Mouse (Mus musculus) small intestine, adult 2 months (tissue): ENCODE data around the gene Gpr153. TPM values are rescaled to one million over a fixed set of nuclear protein-coding genes. Genes with fewer than 3 reads are reported as not detected.

ENCODE experiments used
- H3K27ac ChIP-seq: fragments of 200-500 bp; 2 replicates; pipeline ENCODE4 v1.5.1; 2012; ENCODE audit warnings: low read depth, low read length, control low read depth, inconsistent platforms; ENCODE audit not compliant: insufficient read depth
- H3K27me3 ChIP-seq: fragments of 200-500 bp; 2 replicates; pipeline ENCODE4 v1.6.1; 2012; ENCODE audit warnings: mild to moderate bottlenecking, moderate library complexity, low read length, inconsistent platforms; ENCODE audit not compliant: control insufficient read depth, insufficient read depth
- H3K36me3 ChIP-seq: fragments of 200-500 bp; 2 replicates; pipeline ENCODE4 v1.6.1; 2012; ENCODE audit warnings: mild to moderate bottlenecking, low read length, control low read depth, inconsistent platforms; ENCODE audit not compliant: control insufficient read depth, insufficient read depth
- H3K4me1 ChIP-seq: fragments of 200-500 bp; 2 replicates; pipeline ENCODE4 v1.6.1; 2012; ENCODE audit warnings: low read length, inconsistent platforms, mixed read lengths; ENCODE audit not compliant: control insufficient read depth, insufficient read depth, insufficient read length
- H3K4me3 ChIP-seq: fragments of 200-500 bp; 2 replicates; pipeline ENCODE4 v1.5.1; 2012; ENCODE audit warnings: low read depth, mild to moderate bottlenecking, control low read depth, inconsistent platforms, low read length, moderate library complexity
- CTCF ChIP-seq: fragments of 200-500 bp; IDR thresholded peaks from 2 replicates; pipeline ENCODE4 v1.5.1; 2012; ENCODE audit warnings: low read depth, mild to moderate bottlenecking, control low read depth, inconsistent platforms, low read length, moderate library complexity, mixed read lengths; ENCODE audit not compliant: insufficient replicate concordance, insufficient read length; ENCODE audit errors: extremely low read depth
- POLR2A ChIP-seq: fragments of 200-500 bp; IDR thresholded peaks from 2 replicates; pipeline ENCODE4 v1.6.1; 2012; ENCODE audit warnings: low read depth, mild to moderate bottlenecking, control low read depth, inconsistent platforms, low read length, moderate library complexity
- WGBS: fragments of 180-500 bp; shearing (Covaris S2); methylation state at CpG from one replicate; pipeline ENCODE4 v1.1.7; 2018; 5-methylcytosine and 5-hydroxymethylcytosine counted together
- polyA plus RNA-seq: library from polyadenylated mRNA; depleted of rRNA; stranded (reverse); fragments of >200 nt; gene quantifications from 2 replicates; pipeline ENCODE4 v1.2.3, GENCODE M21; 2012

Gene Gpr153
- polyA plus RNA-seq, 1 experiment, result 9.4 TPM

DNA sequence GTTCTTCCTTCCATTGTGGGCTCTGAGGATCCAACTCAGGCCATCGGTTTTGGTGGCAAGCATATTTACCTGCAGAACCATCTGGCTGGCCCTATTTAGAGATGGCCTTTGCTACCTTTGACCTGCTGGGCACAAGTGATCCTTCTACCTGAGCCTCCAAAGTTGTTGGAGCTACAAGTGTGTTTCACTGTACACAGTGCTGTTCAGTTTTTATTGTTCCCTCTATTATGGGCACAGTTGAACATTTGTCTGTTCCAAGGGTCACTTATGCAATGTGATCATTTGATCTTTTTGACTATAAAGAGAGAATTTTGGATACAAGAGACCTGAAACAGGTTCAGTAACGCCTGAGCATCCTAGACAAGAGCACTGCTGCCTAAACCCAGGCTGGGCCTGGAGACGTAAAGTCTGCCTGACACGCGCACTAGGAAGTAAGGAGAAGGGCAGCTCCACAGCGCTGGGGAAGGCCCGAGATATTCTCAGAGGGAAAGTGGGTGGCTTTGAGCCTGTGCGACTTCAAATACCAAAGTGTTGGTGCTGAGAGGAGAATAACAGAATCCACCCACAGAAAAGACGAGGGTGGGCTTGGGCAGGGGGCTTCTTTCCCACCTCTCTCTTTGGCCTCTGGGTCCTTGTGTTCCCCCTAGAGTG, 30.7 kb upstream of the Gpr153 start:
- TF ChIP-seq POLR2A (no peak), CTCF (no peak)
- WGBS, result 86% methylated on average over 9 of the region's 9 CpGs
- Histone ChIP-seq H3K36me3 (peaks cover 15% of the 10 kb centered on the region), H3K4me1 (no peaks in the 10 kb centered on the region), H3K4me3 (no peak overlapping the region), H3K27ac (no peak overlapping the region), H3K27me3 (no peaks in the 10 kb centered on the region)

- Histone ChIP-seq H3K27me3 (no peaks in the 10 kb centered on the region), H3K4me3 (no peak overlapping the region), H3K27ac (no peak overlapping the region), H3K4me1 (no peaks in the 10 kb centered on the region), H3K36me3 (peaks cover 14% of the 10 kb centered on the region)
- TF ChIP-seq POLR2A (no peak), CTCF (no peak)
- WGBS, result 94% methylated on average over 8 of the region's 8 CpGs
Observed at GRCm38 (mm10) chr4:152243969-152244368, 30.1 kb upstream of the Gpr153 start.

DNA sequence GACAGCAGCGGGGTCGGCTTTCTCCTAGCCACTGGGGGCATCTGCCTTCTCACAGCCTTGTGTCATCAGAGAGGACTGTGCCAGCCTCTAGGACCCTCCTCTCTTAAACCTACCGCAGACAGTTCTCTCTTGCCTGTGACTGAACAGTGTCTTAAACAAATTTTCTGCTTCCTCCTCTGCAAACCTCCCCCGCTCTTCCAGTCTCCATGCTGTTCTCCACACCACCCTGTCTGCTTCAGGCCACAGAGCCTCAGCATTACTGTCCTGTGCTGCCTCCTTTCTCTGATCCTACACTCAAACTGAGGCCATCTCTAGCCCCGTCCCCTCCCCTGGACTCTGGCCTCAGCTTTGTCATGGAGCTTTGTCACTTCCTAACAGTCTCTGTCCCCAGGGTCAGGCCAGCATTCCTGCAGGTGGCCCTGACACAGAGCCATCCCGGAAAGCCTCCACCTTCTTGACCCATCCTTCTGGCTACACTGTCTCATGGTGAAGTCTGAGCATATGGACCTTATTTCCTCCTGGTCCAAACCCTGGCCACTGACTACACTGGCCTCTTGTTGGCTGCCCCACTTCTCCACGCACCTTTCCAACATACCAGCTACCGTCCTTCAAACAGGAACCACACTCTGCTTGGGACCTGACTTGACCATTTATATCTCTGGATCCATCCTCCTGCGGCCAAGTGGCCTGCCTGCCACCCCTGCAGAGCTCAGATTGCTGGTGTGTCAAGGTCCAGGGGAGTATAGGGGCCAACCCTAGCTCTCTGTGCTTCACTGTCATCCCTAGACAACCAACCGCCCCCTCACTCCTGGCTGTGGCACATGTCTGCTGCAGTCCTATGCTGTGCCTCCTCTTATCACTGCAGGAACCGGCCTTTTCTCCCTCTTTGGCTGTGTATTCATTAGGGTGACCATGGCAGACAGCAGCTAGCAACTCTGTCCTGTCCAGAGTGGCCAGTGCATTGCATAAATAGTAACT, 29.2 kb upstream of the Gpr153 start:
- Histone ChIP-seq H3K27me3 (no peaks in the 10 kb centered on the region), H3K36me3 (peaks cover 10% of the 10 kb centered on the region), H3K4me3 (no peak overlapping the region), H3K27ac (no peak overlapping the region), H3K4me1 (no peaks in the 10 kb centered on the region)
- WGBS, result 88% methylated on average over 11 of the region's 11 CpGs
- TF ChIP-seq POLR2A (no peak), CTCF (no peak)

DNA sequence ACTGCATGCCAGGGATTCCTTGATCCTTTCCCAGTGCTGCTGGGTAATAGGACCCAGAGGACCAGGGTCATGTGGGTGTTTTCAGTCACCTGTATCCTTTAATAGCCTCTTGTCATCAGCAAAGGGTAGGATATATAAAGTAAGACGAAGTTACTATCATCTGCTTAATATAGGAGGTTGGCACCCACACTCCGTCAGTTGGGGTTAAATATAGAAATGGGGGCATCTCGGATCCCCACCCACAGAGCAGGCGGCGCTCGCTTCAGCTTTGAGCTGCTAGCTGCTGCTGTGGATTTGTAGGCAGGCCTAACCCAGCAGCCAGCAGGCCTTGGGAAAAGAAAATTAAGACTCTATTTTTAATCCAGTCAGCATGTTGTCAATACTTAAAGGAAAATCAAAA, 28.0 kb upstream of the Gpr153 start:
- no peak overlapping the region for H3K27ac ChIP-seq
- no peak overlapping the region for H3K4me3 ChIP-seq
- 89% methylated on average over 6 of the region's 6 CpGs for WGBS

DNA sequence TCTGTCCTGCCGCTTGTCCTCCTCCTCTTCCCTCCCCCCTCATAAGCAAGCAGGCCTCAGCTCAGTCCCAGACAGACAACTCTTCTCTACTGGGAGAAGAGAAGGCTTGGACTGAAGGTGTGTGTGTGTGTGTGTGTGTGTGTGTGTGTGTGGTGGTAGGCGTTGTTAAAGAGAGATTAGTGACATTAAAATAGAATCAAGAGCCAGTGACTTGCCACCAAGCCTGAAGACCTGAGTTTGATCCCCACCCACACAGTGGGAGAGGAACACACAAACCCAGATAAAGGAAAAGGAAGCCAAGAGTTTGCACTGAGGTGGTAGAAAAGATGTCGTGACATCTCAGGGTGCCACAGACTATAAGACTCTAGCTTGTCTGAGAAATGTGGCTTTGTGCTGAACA, 26.8 kb upstream of the Gpr153 start:
- Histone ChIP-seq H3K4me1 (no peaks in the 10 kb centered on the region), H3K27ac (no peak overlapping the region), H3K4me3 (no peak overlapping the region), H3K36me3 (0 out of 2 replicates have a peak, but pooled peaks cover 1% of the 10 kb centered on the region), H3K27me3 (no peaks in the 10 kb centered on the region)
- TF ChIP-seq POLR2A, result no peak
- TF ChIP-seq CTCF, result no peak
- WGBS, result 75% methylated on average over 3 of the region's 3 CpGs

More for the DNA sequence above, 28.0 kb upstream of the Gpr153 start:
- H3K36me3 ChIP-seq, result peaks cover 6% of the 10 kb centered on the region; the same call in 1 of the 2 replicates
- no peaks in the 10 kb centered on the region for H3K27me3 ChIP-seq
- H3K4me1 ChIP-seq, result no peaks in the 10 kb centered on the region
- TF ChIP-seq CTCF, result no peak
- no peak for TF ChIP-seq POLR2A

DNA sequence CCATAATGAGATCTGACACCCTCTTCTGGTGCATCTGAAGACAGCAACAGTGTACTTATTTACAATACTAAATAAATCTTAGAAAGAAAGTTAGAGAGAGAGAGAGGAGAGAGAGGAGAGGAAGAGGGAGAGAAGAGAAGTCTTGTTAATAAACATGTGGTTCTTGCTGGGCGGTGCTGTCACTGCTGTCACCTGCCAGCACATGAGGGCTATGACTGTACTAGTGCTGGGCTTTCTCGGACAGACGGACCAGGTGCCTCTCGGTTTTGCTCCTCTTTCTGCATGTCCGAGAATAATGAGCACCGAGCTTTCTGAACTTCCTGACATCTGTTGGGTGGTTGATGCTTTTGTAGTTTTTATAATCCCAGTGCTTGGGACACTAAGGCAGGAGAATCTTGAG, 23.4 kb upstream of the Gpr153 start:
- 86% methylated on average over 6 of the region's 6 CpGs for WGBS
- Histone ChIP-seq H3K4me1 (no peaks in the 10 kb centered on the region), H3K27me3 (no peaks in the 10 kb centered on the region), H3K4me3 (no peak overlapping the region), H3K36me3 (peaks cover 9% of the 10 kb centered on the region), H3K27ac (no peak overlapping the region)
- TF ChIP-seq CTCF (no peak), POLR2A (no peak)

DNA sequence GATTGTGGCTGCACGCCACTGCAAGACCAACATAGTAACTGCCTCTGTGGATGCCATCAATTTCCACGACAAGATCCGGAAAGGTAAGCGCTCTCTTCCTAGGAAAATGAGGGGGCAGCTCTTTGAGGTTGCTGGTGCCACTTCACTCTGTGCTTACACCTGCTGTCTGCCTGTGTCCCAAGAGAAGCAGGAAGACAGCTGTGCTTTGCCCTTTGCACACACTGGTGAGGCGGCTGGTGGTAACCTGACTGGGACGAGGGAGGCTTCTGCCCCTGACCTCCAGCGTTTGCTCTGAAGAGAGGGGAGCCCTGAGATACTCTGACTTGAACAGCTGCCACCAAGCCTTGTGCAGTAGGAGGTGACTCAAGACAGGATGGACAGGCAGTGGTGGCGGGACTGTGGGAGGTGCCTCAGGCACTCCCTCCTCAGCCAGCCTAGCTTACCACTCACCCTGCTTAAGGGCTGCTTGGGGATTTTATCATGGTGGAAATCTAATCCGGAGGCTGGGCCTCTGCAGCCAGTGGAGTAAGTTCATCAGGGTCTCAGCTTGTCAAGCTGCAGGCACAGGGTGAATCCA, 20.8 kb upstream of the Gpr153 start:
- 61% methylated on average over 9 of the region's 9 CpGs for WGBS
- Histone ChIP-seq H3K36me3 (peaks cover 11% of the 10 kb centered on the region), H3K27me3 (no peaks in the 10 kb centered on the region), H3K4me1 (no peaks in the 10 kb centered on the region), H3K27ac (no peak overlapping the region), H3K4me3 (no peak overlapping the region)
- TF ChIP-seq CTCF (no peak), POLR2A (no peak)
